Mouse (Mus musculus) neutrophil, adult 5-6 weeks (primary cell): ENCODE measurements around the gene Lemd2. TPM values are rescaled to one million over a fixed set of nuclear protein-coding genes. Genes with fewer than 3 reads are reported as not detected.

Source experiments
- ATAC-seq: fragments of 151-379, 151-347 bp; 2 replicates; pipeline ENCODE4 v1.8.0; 2017; ENCODE audit warnings: mild to moderate bottlenecking, moderate TSS enrichment; ENCODE audit not compliant: insufficient number of reproducible peaks, poor library complexity, low FRiP score, severe bottlenecking; ENCODE audit errors: extremely low read depth
- total RNA-seq: library from RNA; stranded (forward); fragments of 200-1000 nt; gene quantifications from 2 replicates; pipeline ENCODE4 v1.2.3, GENCODE M21; 2017

Lemd2 gene
- total RNA-seq, 1 experiment from 2014 or later, result 64.4 TPM

GRCm38 (mm10) chr17:27229710-27230454 is 25.6 kb upstream of the Lemd2 start:
- no peak for ATAC-seq

GRCm38 (mm10) chr17:27228216-27228915 is 24.1 kb upstream of the Lemd2 start:
- no peak for ATAC-seq

- ATAC-seq, result no peak
Observed at GRCm38 (mm10) chr17:27227258-27227657, 23.0 kb upstream of the Lemd2 start.

GRCm38 (mm10) chr17:27226701-27227100 is 22.4 kb upstream of the Lemd2 start:
- no peak for ATAC-seq

GRCm38 (mm10) chr17:27225801-27226200 is 21.5 kb upstream of the Lemd2 start:
- ATAC-seq, result no peak

GRCm38 (mm10) chr17:27223821-27224220 is 19.6 kb upstream of the Lemd2 start:
- ATAC-seq, result no peak

- no peak for ATAC-seq
Observed at GRCm38 (mm10) chr17:27221562-27221961, 17.3 kb upstream of the Lemd2 start.

GRCm38 (mm10) chr17:27218916-27219315 is 14.6 kb upstream of the Lemd2 start:
- no peak for ATAC-seq

GRCm38 (mm10) chr17:27218364-27218763 is 14.1 kb upstream of the Lemd2 start:
- ATAC-seq, result no peak

GRCm38 (mm10) chr17:27212768-27213525 is 8.7 kb upstream of the Lemd2 start:
- no peak for ATAC-seq

- no peak for ATAC-seq
Observed at GRCm38 (mm10) chr17:27212006-27212405, 7.7 kb upstream of the Lemd2 start.

- ATAC-seq, result no peak
Observed at GRCm38 (mm10) chr17:27207113-27207707, 2.9 kb upstream of the Lemd2 start.

- ATAC-seq, result no peak
Observed at GRCm38 (mm10) chr17:27203358-27204074, 753 bp downstream of the Lemd2 start.

- no peak for ATAC-seq
Observed at GRCm38 (mm10) chr17:27202919-27203357, 1.3 kb downstream of the Lemd2 start.

GRCm38 (mm10) chr17:27201981-27202380 is 2.3 kb downstream of the Lemd2 start:
- no peak for ATAC-seq

- ATAC-seq, result no peak
Observed at GRCm38 (mm10) chr17:27200801-27201200, 3.5 kb downstream of the Lemd2 start.

GRCm38 (mm10) chr17:27199864-27200263 is 4.4 kb downstream of the Lemd2 start:
- no peak for ATAC-seq

GRCm38 (mm10) chr17:27199205-27199604 is 5.1 kb downstream of the Lemd2 start:
- ATAC-seq, result no peak

- no peak for ATAC-seq
Observed at GRCm38 (mm10) chr17:27196206-27196605, 8.1 kb downstream of the Lemd2 start.
